Mouse (Mus musculus) lung, embryonic 14.5 days (tissue): ENCODE measurements around the gene Gpr155. TPM values are rescaled to one million over a fixed set of nuclear protein-coding genes. Genes with fewer than 3 reads are reported as not detected.

Experiments used
- ATAC-seq: fragments of 200-750 bp; cut with Nextera tagmentation; 2 replicates; pipeline ENCODE4 v1.8.0; 2017; ENCODE audit warnings: mild to moderate bottlenecking, moderate TSS enrichment, moderate library complexity; ENCODE audit not compliant: insufficient read depth
- DNase-seq: peaks from one replicate; pipeline ENCODE4 v3.0.0-alpha.2; 2015
- H3K27ac ChIP-seq: fragments of 300-500 bp; sonication (generic); 2 replicates; pipeline ENCODE4 v1.5.1; 2014; ENCODE audit warnings: low read depth, mild to moderate bottlenecking, moderate library complexity
- H3K27me3 ChIP-seq: fragments of 300-500 bp; sonication (generic); 2 replicates; pipeline ENCODE4 v1.6.1; 2014; ENCODE audit warnings: low read length, control low read depth; ENCODE audit not compliant: insufficient read depth
- H3K36me3 ChIP-seq: fragments of 300-500 bp; sonication (generic); 2 replicates; pipeline ENCODE4 v1.6.1; 2014; ENCODE audit warnings: control low read depth; ENCODE audit not compliant: insufficient read depth
- H3K4me1 ChIP-seq: fragments of 300-500 bp; sonication (generic); 2 replicates; pipeline ENCODE4 v1.6.1; 2014; ENCODE audit warnings: antibody characterized with exemption, control low read depth; ENCODE audit not compliant: insufficient read depth
- H3K4me2 ChIP-seq: fragments of 300-500 bp; sonication (generic); 2 replicates; pipeline ENCODE4 v1.6.1; 2014; ENCODE audit warnings: mild to moderate bottlenecking
- H3K4me3 ChIP-seq: fragments of 300-500 bp; sonication (generic); 2 replicates; pipeline ENCODE4 v1.5.1; 2014; ENCODE audit warnings: low read depth, low read length
- H3K9ac ChIP-seq: fragments of 300-500 bp; sonication (generic); 2 replicates; pipeline ENCODE4 v1.6.1; 2014
- H3K9me3 ChIP-seq: fragments of 300-500 bp; sonication (generic); 2 replicates; pipeline ENCODE4 v1.6.1; 2016; ENCODE audit warnings: low read depth, low read length, control low read depth
- CTCF ChIP-seq: IDR thresholded peaks from 2 replicates; pipeline ENCODE4 v1.5.1; 2016; ENCODE audit warnings: antibody characterized with exemption, low read depth
- WGBS: fragments of 180-500 bp; shearing (Covaris S2); extraction: QIAGEN DNeasy Blood & Tissue Kit; methylation state at CpG from one replicate; pipeline ENCODE4 v1.1.7; 2014; 5-methylcytosine and 5-hydroxymethylcytosine counted together
- polyA plus RNA-seq: library from polyadenylated mRNA; unstranded; fragments of >200 nt; fragmentation: Nextera tagmentation; extraction: Ambion mirVana; gene quantifications from 2 replicates; pipeline ENCODE4 v1.2.1, GENCODE M21; 2014

Gene Gpr155
- polyA plus RNA-seq, 1 experiment from 2014 or later, result 6.2 TPM

DNA sequence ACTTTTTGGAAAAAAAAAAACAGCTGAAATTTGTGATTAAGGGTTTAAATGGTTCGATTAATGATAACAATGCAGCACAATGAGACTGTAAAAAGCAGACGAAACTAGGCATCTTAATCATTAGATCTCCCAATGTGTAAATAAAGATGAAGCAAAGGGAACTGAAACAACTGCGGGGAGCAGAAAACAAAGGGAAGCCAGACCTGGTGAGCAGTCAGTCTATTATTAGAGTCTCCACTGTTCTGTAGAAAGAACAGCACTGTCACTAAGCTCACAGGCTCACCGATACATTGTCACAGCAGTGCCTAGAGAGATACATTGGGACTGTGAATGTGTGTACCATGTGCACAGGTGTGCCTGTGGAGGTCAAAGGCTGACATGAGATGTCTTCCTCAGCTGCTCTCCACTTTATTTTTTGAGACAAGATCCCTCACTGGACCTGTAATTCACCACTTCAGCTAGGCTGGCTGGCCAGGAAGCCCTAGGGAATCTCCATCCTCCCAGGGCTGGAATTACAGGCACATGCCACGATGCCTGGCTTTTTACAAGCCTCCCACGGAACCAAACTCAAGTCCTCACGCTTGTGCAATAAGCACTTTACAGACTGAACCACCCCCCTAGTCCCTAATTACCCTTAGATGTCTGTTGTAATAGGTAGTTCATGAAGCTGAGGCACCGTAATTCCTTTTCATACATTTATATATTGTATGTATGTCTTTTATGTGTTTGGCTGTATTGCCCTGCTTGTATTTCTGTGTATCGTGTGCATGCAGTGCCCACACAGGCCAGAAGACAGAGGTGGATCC is 14.6 kb downstream of the Gpr155 start:
- ATAC-seq (no peak), DNase-seq (no peak)
- no peaks in the 10 kb centered on the region for H3K9me3 ChIP-seq
- H3K4me2 ChIP-seq, result no peak overlapping the region
- no peaks in the 10 kb centered on the region for H3K4me1 ChIP-seq
- H3K27ac ChIP-seq, result no peak overlapping the region
- H3K27me3 ChIP-seq, result no peaks in the 10 kb centered on the region
- 77% methylated on average over 9 of the region's 9 CpGs for WGBS
- H3K9ac ChIP-seq, result no peak overlapping the region
- no peak for TF ChIP-seq CTCF
- no peaks in the 10 kb centered on the region for H3K36me3 ChIP-seq
- no peak overlapping the region for H3K4me3 ChIP-seq

DNA sequence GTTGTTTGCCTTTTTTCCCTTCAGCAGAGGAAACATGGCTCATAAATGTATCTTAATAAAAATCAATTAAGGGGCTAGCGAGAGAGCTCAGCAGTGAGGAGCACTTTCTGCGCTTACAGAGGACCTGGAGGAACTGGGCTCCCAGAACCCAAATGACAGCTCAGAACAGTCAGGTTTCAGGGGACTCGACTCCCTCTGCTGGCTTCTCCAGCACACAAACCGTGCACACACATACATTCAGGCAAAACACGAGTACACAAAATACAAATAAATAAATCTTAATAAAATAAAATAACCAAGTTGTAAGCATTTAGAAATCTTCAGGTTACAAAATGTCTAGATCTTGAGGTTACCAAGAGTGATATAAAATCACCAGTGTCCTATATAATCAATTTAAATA is 22.9 kb downstream of the Gpr155 start:
- Histone ChIP-seq H3K36me3 (no peaks in the 10 kb centered on the region), H3K27me3 (no peaks in the 10 kb centered on the region), H3K4me3 (no peak overlapping the region), H3K27ac (no peak overlapping the region), H3K9me3 (no peaks in the 10 kb centered on the region), H3K9ac (no peak overlapping the region), H3K4me2 (no peak overlapping the region), H3K4me1 (no peaks in the 10 kb centered on the region)
- peak; percentile 16; the same call in 1 of the 2 replicates for TF ChIP-seq CTCF
- no peak for DNase-seq
- 73% methylated on average over 5 of the region's 5 CpGs for WGBS
- no peak for ATAC-seq

DNA sequence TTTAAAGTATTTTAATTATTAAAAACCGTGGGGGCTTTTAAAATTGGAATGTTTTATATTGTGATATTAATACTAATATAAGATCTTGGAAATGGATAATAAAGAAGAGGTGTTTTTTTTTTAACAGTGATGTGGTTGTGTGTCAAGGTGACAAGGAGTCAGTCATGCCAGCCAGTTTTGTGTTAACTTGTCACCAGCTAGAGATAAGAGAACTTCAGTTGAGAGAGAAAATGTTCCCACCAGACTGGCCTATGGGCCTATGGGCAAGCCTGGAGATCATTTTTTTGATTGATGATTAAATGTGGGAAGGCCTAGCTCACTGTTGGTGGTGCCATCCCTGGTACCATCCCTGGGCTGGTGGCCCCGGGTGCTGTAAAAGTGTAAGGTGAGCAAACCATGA is 25.8 kb downstream of the Gpr155 start:
- H3K4me3 ChIP-seq, result no peak overlapping the region
- no peak overlapping the region for H3K27ac ChIP-seq
- H3K27me3 ChIP-seq, result no peaks in the 10 kb centered on the region
- H3K36me3 ChIP-seq, result no peaks in the 10 kb centered on the region
- no peak for TF ChIP-seq CTCF
- H3K4me1 ChIP-seq, result no peaks in the 10 kb centered on the region
- no peak overlapping the region for H3K9ac ChIP-seq
- no peak overlapping the region for H3K4me2 ChIP-seq
- ATAC-seq (no peak), DNase-seq (no peak)
- H3K9me3 ChIP-seq, result no peaks in the 10 kb centered on the region
- 83% methylated on average over 2 of the region's 2 CpGs for WGBS

- H3K4me2 ChIP-seq, result no peak overlapping the region
- no peaks in the 10 kb centered on the region for H3K4me1 ChIP-seq
- ATAC-seq (no peak), DNase-seq (no peak)
- no peak overlapping the region for H3K27ac ChIP-seq
- 91% methylated on average over 5 of the region's 5 CpGs for WGBS
- TF ChIP-seq CTCF, result no peak
- H3K4me3 ChIP-seq, result no peak overlapping the region
- H3K9me3 ChIP-seq, result no peaks in the 10 kb centered on the region
- no peaks in the 10 kb centered on the region for H3K36me3 ChIP-seq
- H3K27me3 ChIP-seq, result no peaks in the 10 kb centered on the region
- H3K9ac ChIP-seq, result no peak overlapping the region
These were observed 26.4 kb downstream of the Gpr155 start for GRCm38 (mm10) chr2:73359941-73360340.

DNA sequence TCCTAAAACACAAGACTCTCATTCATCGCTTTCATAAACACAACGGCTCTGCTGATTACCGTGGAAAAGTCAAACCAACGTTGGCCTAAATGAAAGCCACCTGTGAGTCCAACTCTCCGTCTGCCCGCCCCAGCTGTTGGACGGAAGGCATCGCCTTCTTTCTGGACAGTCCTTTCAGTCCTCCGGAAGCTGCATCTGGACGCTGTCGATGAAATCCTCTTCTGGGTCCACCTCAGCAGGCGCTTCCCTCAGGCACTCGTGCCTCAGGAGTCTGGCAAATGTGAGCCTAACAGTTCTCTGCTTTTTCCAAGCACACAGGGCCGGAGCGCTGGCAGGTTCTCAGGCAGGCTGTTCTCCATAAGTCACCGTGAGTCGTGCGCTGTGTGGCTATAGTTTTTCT is 29.4 kb downstream of the Gpr155 start:
- DNase-seq, result no peak
- H3K9me3 ChIP-seq, result no peaks in the 10 kb centered on the region
- no peaks in the 10 kb centered on the region for H3K4me1 ChIP-seq
- ATAC-seq, result no peak
- H3K27ac ChIP-seq, result no peak overlapping the region
- peak overlapping the region; percentile 28 for H3K4me2 ChIP-seq
- TF ChIP-seq CTCF, result no peak
- H3K36me3 ChIP-seq, result no peaks in the 10 kb centered on the region
- H3K4me3 ChIP-seq, result no peak overlapping the region
- WGBS, result 46% methylated on average over 18 of the region's 18 CpGs
- no peak overlapping the region for H3K9ac ChIP-seq
- H3K27me3 ChIP-seq, result no peaks in the 10 kb centered on the region

DNA sequence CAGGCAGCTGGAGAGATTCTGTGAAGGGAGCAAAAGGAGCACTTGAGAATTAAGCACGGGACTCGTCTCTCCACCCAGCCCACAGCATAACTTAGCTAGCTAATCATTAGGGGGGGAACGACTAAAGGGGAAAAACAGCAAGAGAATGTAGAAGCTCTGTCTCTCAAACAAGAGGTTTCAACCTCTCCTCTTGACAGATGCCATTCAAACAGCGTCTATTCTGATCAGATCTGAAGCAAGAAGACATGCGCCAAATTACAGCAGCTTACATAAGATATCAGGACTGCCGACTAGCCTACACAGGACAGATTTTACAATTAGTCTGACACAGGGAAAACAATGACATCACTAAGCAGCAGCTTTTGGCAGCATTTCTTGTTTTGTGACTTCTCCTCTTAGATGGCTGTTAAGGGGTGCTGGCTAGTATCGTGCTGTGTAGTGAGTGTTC is 34.4 kb downstream of the Gpr155 start:
- Histone ChIP-seq H3K4me3 (no peak overlapping the region), H3K27ac (peak overlapping the region; percentile 47; the same call in 1 of the 2 replicates), H3K9ac (0 out of 2 replicates have a peak overlapping the region, but pooled peaks have one; percentile 14), H3K36me3 (no peaks in the 10 kb centered on the region), H3K9me3 (no peaks in the 10 kb centered on the region), H3K4me2 (peak overlapping the region; percentile 47), H3K4me1 (no peaks in the 10 kb centered on the region; the same call in 1 of the 2 replicates), H3K27me3 (no peaks in the 10 kb centered on the region)
- no peak for TF ChIP-seq CTCF
- DNase-seq (peak; percentile 76), ATAC-seq (peak; percentile 56; the same call in 1 of the 2 replicates)
- 19% methylated on average over 7 of the region's 7 CpGs for WGBS

DNA sequence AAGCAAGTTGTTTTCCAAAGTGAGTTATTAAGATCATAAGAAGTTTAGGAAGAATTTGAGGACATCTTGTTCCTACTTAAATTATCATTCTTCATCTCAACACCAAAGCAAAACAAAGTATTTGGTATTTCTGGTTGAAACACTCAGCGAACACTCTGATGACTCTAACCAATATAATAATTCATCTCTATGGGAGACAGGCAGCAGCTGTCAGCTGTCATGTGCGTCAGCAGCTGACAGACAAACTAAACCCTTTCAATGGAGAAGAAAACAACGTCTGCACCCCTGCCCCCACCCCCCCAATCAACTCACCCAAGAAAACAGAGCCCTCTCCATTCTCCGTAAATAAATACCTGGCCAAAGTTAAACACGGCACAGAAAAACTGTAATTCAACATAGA is 34.9 kb downstream of the Gpr155 start:
- WGBS, result 27% methylated on average over 5 of the region's 5 CpGs
- Histone ChIP-seq H3K9me3 (no peaks in the 10 kb centered on the region), H3K4me1 (no peaks in the 10 kb centered on the region; the same call in 1 of the 2 replicates), H3K27ac (peak overlapping the region; percentile 47; the same call in 1 of the 2 replicates), H3K4me2 (peak overlapping the region; percentile 47), H3K36me3 (no peaks in the 10 kb centered on the region), H3K9ac (no peak overlapping the region), H3K27me3 (no peaks in the 10 kb centered on the region), H3K4me3 (no peak overlapping the region)
- ATAC-seq (no peak), DNase-seq (peak; percentile 37)
- TF ChIP-seq CTCF, result no peak
